Mouse (Mus musculus) thymus, adult 2 months (tissue): Measurements from ENCODE around the gene Hpd. TPM values are rescaled to one million over a fixed set of nuclear protein-coding genes. Genes with fewer than 3 reads are reported as not detected.
"Not testable (repeated sequence)": the region's sequence is repeated elsewhere in the genome, so short reads cannot be mapped to it uniquely, and the experiment has no call there.

Experiments
- DNase-seq: peaks from one replicate; pipeline ENCODE4 v3.0.0; 2021
- H3K27ac ChIP-seq: fragments of 200-500 bp; 2 replicates; pipeline ENCODE4 v1.5.1; 2012; ENCODE audit warnings: low read length, control low read depth; ENCODE audit not compliant: control insufficient read depth, insufficient read depth
- H3K27me3 ChIP-seq: fragments of 200-500 bp; 2 replicates; pipeline ENCODE4 v1.6.1; 2012; ENCODE audit warnings: mild to moderate bottlenecking, low read length, moderate library complexity, mixed read lengths; ENCODE audit not compliant: control insufficient read depth, insufficient read depth
- H3K36me3 ChIP-seq: fragments of 200-500 bp; 2 replicates; pipeline ENCODE4 v1.6.1; 2012; ENCODE audit warnings: mild to moderate bottlenecking, low read length, moderate library complexity; ENCODE audit not compliant: control insufficient read depth, insufficient read depth
- H3K4me1 ChIP-seq: fragments of 200-500 bp; replicated peaks from 2 replicates; pipeline ENCODE4 v1.6.1; 2012; ENCODE audit warnings: low read length; ENCODE audit not compliant: control insufficient read depth, insufficient read depth
- H3K4me3 ChIP-seq: fragments of 200-500 bp; 2 replicates; pipeline ENCODE4 v1.5.1; 2012; ENCODE audit warnings: mild to moderate bottlenecking, low read length, control low read depth, moderate library complexity; ENCODE audit not compliant: control insufficient read depth, insufficient read depth
- CTCF ChIP-seq: fragments of 200-500 bp; IDR thresholded peaks from 2 replicates; pipeline ENCODE4 v1.5.1; 2012; ENCODE audit warnings: mild to moderate bottlenecking, control low read depth, low read length, moderate library complexity, borderline replicate concordance; ENCODE audit not compliant: control insufficient read depth, poor library complexity, insufficient read depth; ENCODE audit errors: extremely low read depth
- POLR2A ChIP-seq: fragments of 200-500 bp; IDR thresholded peaks from 2 replicates; pipeline ENCODE4 v1.6.1; 2012; ENCODE audit warnings: mild to moderate bottlenecking, low read length, control low read depth, moderate library complexity; ENCODE audit not compliant: control insufficient read depth, poor library complexity, insufficient read depth; ENCODE audit errors: extremely low read depth
- WGBS: fragments of 180-500 bp; shearing (Covaris S2); methylation state at CpG from one replicate; pipeline ENCODE4 v1.1.7; 2018; 5-methylcytosine and 5-hydroxymethylcytosine counted together
- polyA plus RNA-seq: library from polyadenylated mRNA; depleted of rRNA; stranded (reverse); fragments of >200 nt; gene quantifications from 2 replicates; pipeline ENCODE4 v1.2.3, GENCODE M21; 2012; rRNA removed

Hpd gene
- 1.5 and 6.0 TPM in 2 replicates for polyA plus RNA-seq

DNA sequence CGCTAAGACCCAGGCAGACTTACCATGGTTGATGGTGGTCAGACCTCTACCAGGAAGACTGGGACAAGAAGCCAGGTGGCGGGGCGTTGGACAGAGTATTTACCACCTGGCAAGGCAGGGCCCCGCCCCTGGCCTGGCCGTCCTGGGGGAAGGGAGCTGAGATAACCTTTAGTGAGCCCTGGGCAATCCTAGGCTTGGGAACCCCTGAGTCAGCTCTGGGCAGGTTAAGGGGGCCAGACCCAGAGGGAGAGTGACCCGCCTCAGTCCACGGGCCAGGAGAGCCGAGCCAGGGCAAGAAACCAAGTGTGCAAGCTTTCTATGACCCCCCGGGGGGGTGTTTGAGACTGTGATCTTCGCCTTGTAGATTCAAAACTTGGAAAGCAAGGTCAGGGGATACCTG, at the start of gene Hpd:
Hpd (minus strand) TSS at position 77 of the 400 bp plus-strand sequence.
- Histone ChIP-seq H3K36me3 (no peaks in the 10 kb centered on the region), H3K27ac (no peak within 1 kb of the TSS), H3K4me3 (no peak within 1 kb of the TSS), H3K4me1 (no peaks in the 10 kb centered on the region), H3K27me3 (no peaks in the 10 kb centered on the region)
- 90% methylated on average over 10 of the region's 10 CpGs for WGBS
- DNase-seq = no peak
- TF ChIP-seq CTCF (no peak), POLR2A (no peak)

DNA sequence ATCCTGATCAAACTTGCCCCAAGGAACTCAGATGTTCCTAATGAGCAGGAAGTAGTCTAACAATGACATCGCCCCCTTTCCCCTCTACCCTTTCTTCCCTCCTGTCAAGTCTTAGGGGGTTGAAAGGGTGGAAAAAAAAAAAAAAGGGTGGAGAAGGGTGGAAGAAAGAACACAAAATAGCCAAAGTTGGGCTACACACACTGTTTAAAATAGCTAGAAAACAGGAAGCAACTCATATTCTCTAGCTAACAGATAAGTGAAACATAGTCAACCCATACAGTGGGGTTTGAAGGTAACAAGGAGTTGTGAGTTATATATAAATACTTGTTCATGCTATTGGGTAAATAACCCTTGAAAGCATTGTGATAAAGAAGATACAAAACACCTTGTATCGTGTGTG, 49.7 kb upstream of the Hpd start:
- no peak overlapping the region for H3K4me3 ChIP-seq
- WGBS = 92% methylated on average over 2 of the region's 2 CpGs

DNA sequence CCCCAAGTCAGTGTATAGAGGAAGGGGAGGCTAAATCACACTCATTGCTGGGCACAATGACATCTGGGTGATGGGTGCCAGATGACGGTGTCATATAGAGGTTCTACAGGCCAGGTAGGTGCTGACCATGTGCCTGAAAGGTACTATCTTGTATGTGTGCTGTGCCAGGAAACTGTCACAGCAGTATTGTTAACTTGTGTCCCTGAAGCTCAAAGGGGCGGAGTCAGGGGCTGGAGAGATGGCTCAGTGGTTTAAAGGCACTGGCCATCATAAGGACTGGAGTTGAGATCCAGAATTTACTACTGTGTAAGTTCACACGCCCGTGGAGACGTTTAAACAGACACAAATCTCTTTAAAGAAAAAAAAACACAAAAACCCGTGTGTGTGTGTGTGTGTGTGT, 46.8 kb upstream of the Hpd start:
- TF ChIP-seq POLR2A = no peak
- no peak for DNase-seq
- H3K4me3 ChIP-seq = no peak overlapping the region
- 96% methylated on average over 6 of the region's 6 CpGs for WGBS
- no peak overlapping the region for H3K27ac ChIP-seq
- no peaks in the 10 kb centered on the region for H3K27me3 ChIP-seq
- no peaks in the 10 kb centered on the region for H3K36me3 ChIP-seq
- H3K4me1 ChIP-seq = 0 out of 2 replicates have a peak, but pooled peaks cover 6% of the 10 kb centered on the region

More for the DNA sequence above, 49.7 kb upstream of the Hpd start:
- H3K36me3 ChIP-seq = no peaks in the 10 kb centered on the region
- no peaks in the 10 kb centered on the region; the same call in 1 of the 2 replicates for H3K27me3 ChIP-seq
- TF ChIP-seq CTCF = no peak
- no peak for TF ChIP-seq POLR2A
- peaks cover 17% of the 10 kb centered on the region for H3K4me1 ChIP-seq
- H3K27ac ChIP-seq = no peak overlapping the region
- DNase-seq = no peak

DNA sequence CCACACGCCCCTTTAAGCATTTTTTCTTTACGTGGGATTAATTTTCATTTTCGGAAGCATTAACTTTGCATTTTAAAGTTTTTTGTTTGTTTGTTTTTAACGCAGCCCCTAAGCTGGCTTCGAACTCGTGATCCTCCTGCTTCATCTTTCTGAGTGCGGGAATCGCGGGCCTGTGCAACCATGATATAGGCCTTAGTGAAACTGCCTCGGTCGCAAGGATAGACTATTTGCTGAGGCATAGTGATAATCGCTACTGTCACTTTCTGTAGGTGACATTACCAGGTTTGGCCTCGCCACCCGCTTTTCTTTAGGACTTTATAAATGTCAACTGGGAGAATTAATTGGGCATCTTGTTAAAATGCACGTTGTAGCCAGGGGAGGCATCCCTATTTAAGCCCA, 46.0 kb upstream of the Hpd start:
- no peaks in the 10 kb centered on the region for H3K27me3 ChIP-seq
- TF ChIP-seq CTCF (no peak), POLR2A (no peak)
- no peak for DNase-seq
- 0 out of 2 replicates have a peak, but pooled peaks cover 6% of the 10 kb centered on the region for H3K4me1 ChIP-seq
- no peaks in the 10 kb centered on the region for H3K36me3 ChIP-seq
- no peak overlapping the region for H3K27ac ChIP-seq
- peak overlapping the region; percentile 90 for H3K4me3 ChIP-seq
- 9% methylated on average over 15 of the region's 15 CpGs for WGBS

DNA sequence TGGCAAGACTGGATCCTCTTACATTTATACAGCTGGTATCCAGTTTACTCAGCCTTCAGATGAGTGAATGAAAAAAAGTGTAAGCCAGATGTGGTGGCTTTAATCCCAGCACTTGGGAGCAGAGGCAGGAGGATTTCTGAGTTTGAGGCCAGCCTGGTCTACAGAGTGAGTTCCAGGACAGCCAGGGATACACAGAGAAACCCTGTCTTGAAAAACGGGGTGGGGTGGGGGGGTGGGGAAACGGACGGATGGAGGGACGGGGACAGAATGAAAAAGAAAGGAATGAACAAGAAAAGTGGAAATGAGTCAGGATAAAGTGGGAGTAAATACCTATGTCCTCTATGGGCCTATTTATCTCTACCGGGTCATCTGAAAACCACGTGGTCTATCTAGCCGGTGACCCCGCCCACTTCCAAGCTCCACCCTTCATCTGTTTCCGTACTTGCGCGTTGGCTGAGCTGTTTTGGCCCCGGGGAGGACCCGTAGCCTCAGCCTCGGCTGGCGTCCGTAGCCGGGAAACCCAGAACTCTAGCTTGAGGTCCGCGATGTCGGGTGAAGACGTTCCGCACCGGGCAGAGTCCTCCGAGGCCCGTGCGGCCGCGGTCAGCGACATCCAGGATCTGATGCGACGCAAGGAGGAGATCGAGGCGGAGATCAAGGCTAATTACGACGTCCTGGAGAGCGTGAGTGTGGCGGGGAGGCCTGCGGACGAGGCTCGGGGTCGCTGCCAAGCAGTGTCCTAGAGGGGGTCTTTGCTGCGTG, 45.4 kb upstream of the Hpd start:
- no peak overlapping the region for H3K27ac ChIP-seq
- 0 out of 2 replicates have a peak, but pooled peaks have one; percentile 31 for TF ChIP-seq CTCF
- TF ChIP-seq POLR2A = peak; percentile 46; the same call in 1 of the 2 replicates

DNA sequence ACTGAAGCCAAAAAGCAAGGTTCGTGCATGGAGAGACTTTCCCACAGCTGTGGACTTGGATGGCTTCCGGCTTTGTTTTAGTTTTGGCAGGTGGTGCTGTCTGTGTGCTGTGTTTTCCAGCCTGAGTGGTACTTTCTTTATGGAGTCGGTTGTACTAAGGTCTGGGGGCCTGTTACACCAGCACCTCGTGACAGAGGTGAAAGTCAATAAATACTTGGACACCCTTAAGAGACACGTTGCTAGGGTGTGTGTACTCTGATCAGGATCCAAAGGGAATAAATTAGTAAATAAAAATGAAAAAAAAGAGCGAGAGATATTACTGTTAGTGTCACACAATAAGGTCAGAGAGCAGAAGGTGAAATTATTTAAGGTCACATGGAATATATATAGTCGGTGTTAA, 44.3 kb upstream of the Hpd start:
- no peak for TF ChIP-seq CTCF
- TF ChIP-seq POLR2A = no peak
- no peaks in the 10 kb centered on the region for H3K27me3 ChIP-seq
- no peak overlapping the region for H3K27ac ChIP-seq
- no peaks in the 10 kb centered on the region for H3K36me3 ChIP-seq
- no peak for DNase-seq
- no peak overlapping the region for H3K4me3 ChIP-seq
- 94% methylated on average over 7 of the region's 7 CpGs for WGBS
- H3K4me1 ChIP-seq = 0 out of 2 replicates have a peak, but pooled peaks cover 6% of the 10 kb centered on the region

More for the DNA sequence above, 45.4 kb upstream of the Hpd start:
- Histone ChIP-seq H3K4me3 (peak overlapping the region; percentile 90), H3K4me1 (0 out of 2 replicates have a peak, but pooled peaks cover 6% of the 10 kb centered on the region), H3K36me3 (no peaks in the 10 kb centered on the region), H3K27me3 (no peaks in the 10 kb centered on the region)
- peak; percentile 93 for DNase-seq
- 3% methylated on average over 42 of the region's 42 CpGs for WGBS

DNA sequence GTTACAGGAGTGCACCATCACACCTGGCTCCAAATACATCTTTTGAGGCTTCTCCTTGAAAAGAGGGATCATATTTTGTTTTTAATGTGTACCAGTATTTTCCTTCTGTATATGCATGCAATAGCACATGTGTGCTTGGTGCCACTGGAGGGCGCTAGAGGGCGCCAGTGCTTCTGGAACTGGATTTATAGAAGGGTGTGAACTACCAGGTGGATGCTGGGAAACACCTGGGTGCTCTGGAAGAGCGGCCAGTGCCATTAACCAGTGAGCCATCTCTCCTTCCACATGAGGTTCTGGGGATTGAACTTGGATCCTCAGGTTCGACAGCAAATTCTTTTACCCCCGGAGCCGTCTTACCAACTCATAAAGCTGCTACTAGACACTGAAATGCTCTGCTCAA, 41.3 kb upstream of the Hpd start:
- not testable (repeated sequence) for DNase-seq, H3K4me3 ChIP-seq, H3K4me1 ChIP-seq, H3K27ac ChIP-seq, H3K27me3 ChIP-seq, H3K36me3 ChIP-seq
- 63% methylated on average over 6 of the region's 6 CpGs for WGBS
